Mouse (Mus musculus) midbrain, embryonic 13.5 days (tissue): ENCODE data around the gene Acp2. TPM values are rescaled to one million over a fixed set of nuclear protein-coding genes. Genes with fewer than 3 reads are reported as not detected.

ENCODE experiments used
- polyA plus RNA-seq: library from polyadenylated mRNA; unstranded; fragments of >200 nt; fragmentation: Nextera tagmentation; extraction: Ambion mirVana; gene quantifications from 2 replicates; pipeline ENCODE4 v1.2.1, GENCODE M21; 2015

Acp2 gene
- polyA plus RNA-seq, 1 experiment from 2014 or later, result 38.3 TPM

Other genes with a start within 250 kb of the Acp2 start
- 0.48 and 0.54 TPM in 2 replicates for gene Rapsn, start 167.3 kb upstream of the Acp2 start, polyA plus RNA-seq
- 251 and 254 TPM in 2 replicates for gene Psmc3, start 148.9 kb upstream of the Acp2 start, polyA plus RNA-seq
- gene Slc39a13, start 132.5 kb upstream of the Acp2 start, polyA plus RNA-seq, result 25.0 and 29.4 TPM in 2 replicates
- 1.8 and 3.0 TPM in 2 replicates for gene Spi1, start 120.5 kb upstream of the Acp2 start, polyA plus RNA-seq
- gene Mybpc3, start 84.7 kb upstream of the Acp2 start, polyA plus RNA-seq, result not detected in 2 replicates
- 56.0 and 58.0 TPM in 2 replicates for gene Madd, start 19.0 kb upstream of the Acp2 start, polyA plus RNA-seq
- gene Nr1h3, start 51 bp upstream of the Acp2 start, polyA plus RNA-seq, result 1.6 and 2.1 TPM in 2 replicates
- 15.1 TPM in 2 replicates for gene Ddb2, start 34.1 kb downstream of the Acp2 start, polyA plus RNA-seq
- 15.6 and 16.2 TPM in 2 replicates for gene Pacsin3, start 53.1 kb downstream of the Acp2 start, polyA plus RNA-seq
- 82.6 and 84.5 TPM in 2 replicates for gene Arfgap2, start 62.1 kb downstream of the Acp2 start, polyA plus RNA-seq
- 147 and 165 TPM in 2 replicates for gene 1110051M20Rik, start 241.8 kb downstream of the Acp2 start, polyA plus RNA-seq